Mouse (Mus musculus) ES-E14 (cell line): ENCODE results near the gene Rmnd1. TPM values are rescaled to one million over a fixed set of nuclear protein-coding genes. Genes with fewer than 3 reads are reported as not detected.
A peak's percentile ranks its signal among the peaks of the same experiment; 100 is the strongest.

Experiments used
- DNase-seq: peaks from one replicate; pipeline ENCODE4 v3.0.0-alpha.2; 2013; ENCODE audit warnings: low read depth, low spot score
- H3K27ac ChIP-seq: 2 replicates; pipeline ENCODE4 v1.5.1; 2012; ENCODE audit warnings: low read depth, mild to moderate bottlenecking, low read length, moderate library complexity, mixed read lengths; ENCODE audit not compliant: poor library complexity, insufficient read depth, severe bottlenecking
- H3K36me3 ChIP-seq: 2 replicates; pipeline ENCODE4 v1.6.1; 2012; ENCODE audit warnings: mild to moderate bottlenecking, low read length, moderate library complexity, mixed read lengths; ENCODE audit not compliant: control insufficient read depth, poor library complexity, insufficient read depth, severe bottlenecking
- H3K4me1 ChIP-seq, 2 experiments: fragments of 150-350 bp in 1 of 2; sonication (generic) in 1 of 2; 2 replicates each; pipeline ENCODE4 v1.6.1; 2012; ENCODE audit warnings: low read length in 2 of 2, mild to moderate bottlenecking in 1 of 2, mixed read lengths in 1 of 2; ENCODE audit not compliant: control insufficient read depth in 2 of 2, insufficient read depth in 2 of 2, poor library complexity in 1 of 2
- H3K4me3 ChIP-seq, 2 experiments: fragments of 150-350 bp in 1 of 2; sonication (generic) in 1 of 2; 2 replicates each; pipeline ENCODE4 v1.5.1; 2012; ENCODE audit warnings: low read length in 2 of 2, low read depth in 1 of 2, mild to moderate bottlenecking in 1 of 2, mixed read lengths in 1 of 2; ENCODE audit not compliant: insufficient read depth in 1 of 2, poor library complexity in 1 of 2, severe bottlenecking in 1 of 2
- H3K9ac ChIP-seq: 2 replicates; pipeline ENCODE4 v1.6.1; 2012; ENCODE audit warnings: low read depth, mild to moderate bottlenecking, low read length, mixed read lengths; ENCODE audit not compliant: poor library complexity, insufficient read depth, severe bottlenecking
- H3K9me3 ChIP-seq: fragments of 150-350 bp; sonication (generic); 2 replicates; pipeline ENCODE4 v1.6.1; 2012; ENCODE audit warnings: low read depth, mild to moderate bottlenecking, low read length; ENCODE audit not compliant: control insufficient read depth, insufficient read depth
- CHD2 ChIP-seq: IDR thresholded peaks from 2 replicates; pipeline ENCODE4 v1.6.1; 2014; ENCODE audit warnings: mild to moderate bottlenecking, low read depth, low read length, inconsistent platforms
- HCFC1 ChIP-seq: IDR thresholded peaks from 2 replicates; pipeline ENCODE4 v1.6.1; 2012; ENCODE audit warnings: low read length, inconsistent platforms, borderline replicate concordance; ENCODE audit not compliant: insufficient read depth
- MAFK ChIP-seq: IDR thresholded peaks from 2 replicates; pipeline ENCODE4 v1.6.1; 2014; ENCODE audit warnings: mild to moderate bottlenecking, low read depth, low read length, inconsistent platforms; ENCODE audit not compliant: insufficient read depth
- ZC3H11A ChIP-seq: IDR thresholded peaks from 2 replicates; pipeline ENCODE4 v1.6.1; 2012; ENCODE audit warnings: low read depth, mild to moderate bottlenecking, inconsistent platforms, low read length, borderline replicate concordance
- ZNF384 ChIP-seq: IDR thresholded peaks from 2 replicates; pipeline ENCODE4 v1.6.1; 2012; ENCODE audit warnings: low read depth, low read length, inconsistent platforms
- in situ Hi-C, 2 experiments: fragments of 600-800 bp; cut with MboI; formaldehyde crosslinking; loops; one replicate each; pipeline ENCODE4 v1.15.1; 2025; ENCODE audit warnings: low sequenced_read_pairs in 2 of 2, inconsistent platforms in 1 of 2; ENCODE audit not compliant: unreplicated experiment in 2 of 2
- total RNA-seq: library from RNA; depleted of rRNA; stranded (reverse); fragments of 300-350 nt; gene quantifications from 2 replicates; pipeline ENCODE4 v1.2.3, GENCODE M21; 2012

Rmnd1 gene
- total RNA-seq, 1 experiment = 31.8 TPM

GRCm38 (mm10) chr10:4405511-4405910 is 26.7 kb downstream of the Rmnd1 start:
- Histone ChIP-seq H3K36me3 (peaks cover 23% of the 10 kb centered on the region), H3K27ac (no peak overlapping the region), H3K4me3 (no peak overlapping the region), H3K9ac (no peak overlapping the region), H3K9me3 (no peaks in the 10 kb centered on the region), H3K4me1 (no peaks in the 10 kb centered on the region)
- in situ Hi-C loops = loop anchor here in 1 of 2 experiments (25.0 kb wide), 1 partner anchor 757 kb away; no protein-coding TSS in a partner anchor
- TF ChIP-seq ZC3H11A = no peak
- TF ChIP-seq ZNF384 = no peak
- TF ChIP-seq CHD2 = no peak
- no peak for TF ChIP-seq MAFK
- no peak for TF ChIP-seq HCFC1
- DNase-seq = no peak

GRCm38 (mm10) chr10:4404895-4405491 is 27.2 kb downstream of the Rmnd1 start:
- Histone ChIP-seq H3K4me1 (no peaks in the 10 kb centered on the region), H3K9me3 (no peaks in the 10 kb centered on the region), H3K9ac (no peak overlapping the region), H3K36me3 (peaks cover 20% of the 10 kb centered on the region), H3K27ac (no peak overlapping the region), H3K4me3 (no peak overlapping the region)
- DNase-seq = peak; percentile 56
- in situ Hi-C loops = loop anchor here in 1 of 2 experiments (25.0 kb wide), 1 partner anchor 757 kb away; no protein-coding TSS in a partner anchor
- TF ChIP-seq CHD2 = no peak
- TF ChIP-seq MAFK = no peak
- no peak for TF ChIP-seq HCFC1
- TF ChIP-seq ZNF384 = peak; percentile 14; the same call in 1 of the 2 replicates
- 0 out of 2 replicates have a peak, but pooled peaks have one; percentile 22 for TF ChIP-seq ZC3H11A

DNA sequence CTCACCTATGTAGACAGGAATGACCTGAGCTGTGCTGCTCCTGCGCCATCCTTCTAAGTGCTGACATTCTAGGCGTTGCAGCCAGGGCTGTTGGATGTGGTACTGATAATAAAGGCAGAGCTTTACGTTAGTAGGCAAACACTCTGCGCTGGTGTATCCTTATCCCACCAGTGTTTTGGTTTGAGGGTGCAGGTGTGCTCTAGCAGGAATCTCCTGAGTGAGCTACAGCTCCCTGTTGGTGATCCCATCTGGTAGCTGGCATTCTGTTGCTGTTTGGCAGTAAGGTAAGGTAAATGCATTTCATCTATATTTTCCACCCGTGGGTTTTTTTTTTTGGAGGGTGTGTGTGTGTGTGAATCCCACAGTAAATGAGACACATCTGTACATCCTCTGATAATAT is 34.1 kb downstream of the Rmnd1 start:
- Histone ChIP-seq H3K36me3 (peaks cover 6% of the 10 kb centered on the region; the same call in 1 of the 2 replicates), H3K9me3 (no peaks in the 10 kb centered on the region), H3K4me3 (no peak overlapping the region), H3K4me1 (peaks cover 5 to 9% of the 10 kb centered on the region in 2 experiments; a peak in 2 of 4 replicates), H3K27ac (no peak overlapping the region), H3K9ac (no peak overlapping the region)
- no peak for TF ChIP-seq ZC3H11A
- no peak for TF ChIP-seq MAFK
- no peak for TF ChIP-seq ZNF384
- TF ChIP-seq HCFC1 = no peak
- no peak for TF ChIP-seq CHD2
- no peak for DNase-seq
- in situ Hi-C loops = no loop called here

GRCm38 (mm10) chr10:4395321-4395720 is 36.9 kb downstream of the Rmnd1 start:
- Histone ChIP-seq H3K9ac (no peak overlapping the region), H3K9me3 (no peaks in the 10 kb centered on the region), H3K4me3 (no peak overlapping the region), H3K4me1 (peaks cover 5 to 13% of the 10 kb centered on the region in 2 experiments; a peak in 2 of 4 replicates), H3K36me3 (peaks cover 10% of the 10 kb centered on the region; the same call in 1 of the 2 replicates), H3K27ac (no peak overlapping the region)
- DNase-seq = no peak
- TF ChIP-seq CHD2 (no peak), ZC3H11A (no peak), ZNF384 (no peak), HCFC1 (no peak), MAFK (no peak)
- in situ Hi-C loops = no loop called here
